Mouse (Mus musculus) layer of hippocampus, adult 9-11 months (tissue): ENCODE measurements around the gene Cldn19.
A peak's percentile ranks its signal among the peaks of the same experiment; 100 is the strongest.
"Not testable (repeated sequence)": the region's sequence is repeated elsewhere in the genome, so short reads cannot be mapped to it uniquely, and the experiment has no call there.

Experiments used
- DNase-seq: peaks from one replicate; pipeline ENCODE4 v3.0.0; 2022

Gene Cldn19

DNA sequence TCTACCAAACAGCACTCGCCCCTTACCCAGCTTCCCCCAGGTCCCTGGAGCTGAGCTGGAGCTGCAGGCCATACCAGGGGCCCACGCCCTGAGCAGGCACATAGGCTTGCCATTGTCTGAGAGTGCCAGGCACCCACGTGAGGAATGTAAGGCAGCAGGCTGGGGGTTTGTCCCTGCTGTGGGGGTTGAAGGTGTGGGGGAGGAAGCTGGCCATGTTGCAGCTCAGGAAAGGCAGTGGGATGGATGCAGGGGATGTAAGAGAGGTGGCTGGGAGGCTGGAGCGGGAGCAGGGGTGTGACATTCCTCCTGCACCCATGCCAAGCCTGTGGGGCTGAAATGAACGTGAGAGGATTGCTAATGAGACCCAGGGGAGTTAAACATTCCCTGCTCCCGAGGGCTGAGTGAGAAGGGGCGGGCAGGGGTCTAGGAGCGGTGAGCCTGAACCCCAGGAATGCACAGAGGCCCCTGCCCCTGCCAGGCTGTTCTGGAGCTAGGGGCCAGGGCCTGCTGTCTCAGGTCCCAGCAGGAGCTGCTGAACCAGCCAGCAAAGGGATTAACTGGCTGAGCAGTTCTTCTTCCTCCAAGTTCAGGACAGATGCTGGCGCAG, 1.1 kb upstream of the Cldn19 start:
- DNase-seq = no peak

- DNase-seq = no peak
Measured at GRCm38 (mm10) chr4:119257083-119257482, 1.9 kb downstream of the Cldn19 start.

- DNase-seq = no peak
Measured at GRCm38 (mm10) chr4:119259344-119260254, 4.4 kb downstream of the Cldn19 start.

- DNase-seq = no peak
Measured at GRCm38 (mm10) chr4:119261087-119261713, 6.0 kb downstream of the Cldn19 start.

GRCm38 (mm10) chr4:119262483-119262882, 7.3 kb downstream of the Cldn19 start:
- no peak for DNase-seq

- DNase-seq = no peak
Measured at GRCm38 (mm10) chr4:119263459-119263858, 8.2 kb downstream of the Cldn19 start.

DNA sequence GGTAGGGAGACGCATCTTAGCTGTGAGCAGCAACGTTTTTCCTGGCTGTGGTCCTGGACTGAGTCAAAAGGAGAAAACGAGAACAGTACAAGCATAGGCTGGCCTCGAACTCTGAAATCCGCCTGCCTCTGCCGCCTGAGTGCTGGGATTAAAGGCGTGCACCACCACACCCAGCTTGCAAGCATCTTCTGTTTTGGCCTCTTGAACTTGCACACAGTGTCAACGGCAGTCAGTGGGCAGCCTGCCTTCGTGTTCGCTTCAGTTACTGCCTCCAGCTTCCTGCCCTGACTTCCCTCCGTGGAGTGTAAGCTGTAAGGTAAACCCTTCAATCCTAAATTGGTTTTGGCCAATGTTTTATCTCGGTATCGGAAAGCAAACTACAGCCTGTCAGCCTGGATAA, 11.4 kb downstream of the Cldn19 start:
- no peak for DNase-seq

GRCm38 (mm10) chr4:119274627-119275026, 19.4 kb downstream of the Cldn19 start:
- no peak for DNase-seq

GRCm38 (mm10) chr4:119275226-119275625, 20.0 kb downstream of the Cldn19 start:
- no peak for DNase-seq

DNA sequence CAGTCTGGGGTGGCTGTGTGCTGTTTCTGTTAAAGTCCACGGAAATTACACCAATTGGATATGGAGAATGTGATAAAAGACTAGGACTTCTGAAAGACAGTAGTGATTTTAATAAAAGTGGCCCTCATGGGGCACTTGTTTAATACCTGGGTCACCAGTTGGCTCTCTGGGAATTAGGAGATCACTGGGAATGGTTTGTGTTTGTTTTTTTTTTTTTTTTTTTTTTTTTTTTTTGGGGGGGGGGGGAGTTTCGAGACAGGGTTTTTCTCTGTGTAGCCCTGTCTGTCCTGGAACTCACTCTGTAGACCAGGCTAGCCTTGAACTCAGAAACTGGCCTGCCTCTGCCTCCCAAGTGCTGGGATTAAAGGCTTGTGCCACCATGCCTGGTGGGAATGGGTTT, 20.5 kb downstream of the Cldn19 start:
- DNase-seq = no peak

- not testable (repeated sequence) for DNase-seq
Measured at GRCm38 (mm10) chr4:119278784-119279183, 23.6 kb downstream of the Cldn19 start.

- DNase-seq = no peak
Measured at GRCm38 (mm10) chr4:119284861-119285260, 29.6 kb downstream of the Cldn19 start.

DNA sequence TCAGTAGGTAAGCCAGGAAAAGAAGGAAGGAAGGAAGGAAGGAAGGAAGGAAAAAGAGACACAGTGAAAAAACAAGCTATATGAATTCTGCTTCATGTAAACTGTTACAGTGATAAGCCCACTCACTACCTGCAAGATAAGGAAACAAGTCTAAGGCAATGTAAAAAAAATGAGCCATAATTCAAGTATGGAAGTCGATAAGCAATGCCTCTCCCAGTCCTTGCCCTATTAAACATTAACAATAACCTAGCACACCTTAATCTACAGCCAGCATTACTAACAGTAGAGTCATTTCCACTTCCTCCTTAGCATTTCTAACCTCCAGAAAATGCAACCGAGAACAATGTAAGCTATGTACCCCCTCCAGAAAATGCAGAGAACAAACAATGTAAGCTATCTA, 30.1 kb downstream of the Cldn19 start:
- no peak for DNase-seq

DNA sequence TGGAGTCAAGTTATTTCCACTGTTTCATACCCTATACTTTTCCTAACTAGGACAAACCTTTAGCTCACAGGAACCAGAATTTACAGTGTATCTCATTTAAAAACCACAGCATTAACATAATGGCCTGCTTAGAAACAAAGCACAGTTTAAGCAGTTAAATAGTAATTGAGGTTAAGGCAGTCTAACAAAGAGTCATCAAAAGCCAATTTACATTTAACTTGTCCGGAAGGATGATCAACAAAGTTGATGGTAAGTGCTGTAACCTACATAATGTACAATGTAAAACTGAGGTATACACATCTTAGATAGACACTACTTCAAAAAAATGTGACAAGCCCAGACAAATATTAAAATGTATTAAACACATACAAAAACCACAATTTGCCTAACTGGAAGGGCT, 36.7 kb downstream of the Cldn19 start:
- no peak for DNase-seq

- DNase-seq = peak; percentile 61
Measured at GRCm38 (mm10) chr4:119292771-119293573, 37.8 kb downstream of the Cldn19 start.

DNA sequence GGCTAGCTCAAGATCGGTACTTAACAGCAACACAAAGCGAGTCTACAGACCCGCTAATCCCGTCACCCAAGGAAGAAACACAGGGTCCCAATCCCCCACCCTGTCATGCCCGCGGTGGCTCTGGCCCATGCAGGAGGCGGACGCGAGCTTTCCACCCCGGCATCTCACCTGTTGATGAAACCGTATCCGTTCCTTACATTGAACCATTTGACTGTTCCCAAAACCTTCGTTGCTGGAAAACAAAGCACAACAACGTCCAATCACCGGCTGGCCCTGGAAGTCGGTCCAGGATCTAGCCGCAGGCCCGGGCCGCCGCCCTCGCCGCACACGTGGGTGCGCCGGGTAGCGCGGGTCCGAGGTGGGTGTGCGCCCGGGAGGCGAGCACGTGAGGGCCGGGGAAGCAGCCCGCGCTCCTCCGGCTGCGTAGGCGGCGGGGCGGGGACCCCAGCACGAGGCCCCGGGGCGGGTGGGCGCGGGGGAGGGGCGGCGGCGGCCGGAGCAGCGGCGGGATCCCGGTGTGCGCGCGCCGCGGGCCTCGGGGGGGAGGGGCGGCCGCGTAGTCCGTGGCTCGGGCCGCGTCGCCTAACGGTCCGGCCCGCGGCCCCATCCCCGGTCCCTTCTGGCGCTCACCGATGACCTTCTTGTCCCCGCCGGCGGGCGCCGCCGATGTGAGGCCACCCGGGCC, 38.5 kb downstream of the Cldn19 start:
- no peak for DNase-seq

DNA sequence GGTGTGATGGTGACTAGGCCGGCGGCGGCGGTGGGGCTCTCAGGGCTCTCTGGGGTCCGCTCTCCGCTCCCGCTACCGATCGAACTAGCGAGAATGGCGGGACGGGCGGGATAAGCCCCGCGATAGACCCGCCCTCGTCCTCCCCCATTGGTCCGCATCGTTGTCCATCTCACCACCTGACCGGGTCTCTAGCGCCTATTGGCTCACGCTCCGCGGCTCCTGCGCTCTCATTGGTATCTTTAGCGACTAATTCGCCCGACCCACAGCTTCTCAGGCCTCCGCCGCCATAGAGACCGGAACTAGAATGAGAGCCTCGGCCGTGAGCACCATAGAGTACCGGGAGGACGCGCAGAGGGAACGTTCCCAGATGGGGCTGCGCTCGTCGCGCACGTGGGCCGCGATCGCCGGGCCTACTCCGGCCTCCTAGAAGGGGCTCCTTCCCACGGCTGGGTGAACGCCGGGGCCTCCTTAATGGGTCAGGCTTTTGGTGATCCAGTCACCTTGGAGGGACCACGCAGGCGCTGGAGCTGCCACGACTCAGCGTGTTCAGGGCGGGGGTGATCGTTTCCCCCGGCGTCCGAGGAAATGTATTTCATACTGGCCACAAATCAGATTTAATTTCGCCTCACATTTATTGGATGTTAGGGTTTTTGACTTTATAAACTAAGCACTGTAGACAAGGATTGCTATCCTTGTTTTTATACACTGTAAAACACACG, 39.4 kb downstream of the Cldn19 start, which contains the start of gene Ybx1:
Ybx1 (minus strand) TSS at position 190 of the 719 bp plus-strand sequence.
- DNase-seq = peak; percentile 99

GRCm38 (mm10) chr4:119295134-119295453, 39.9 kb downstream of the Cldn19 start:
- no peak for DNase-seq

- no peak for DNase-seq
Measured at GRCm38 (mm10) chr4:119297361-119297760, 42.1 kb downstream of the Cldn19 start.

GRCm38 (mm10) chr4:119300761-119301160, 45.5 kb downstream of the Cldn19 start:
- DNase-seq = no peak

DNA sequence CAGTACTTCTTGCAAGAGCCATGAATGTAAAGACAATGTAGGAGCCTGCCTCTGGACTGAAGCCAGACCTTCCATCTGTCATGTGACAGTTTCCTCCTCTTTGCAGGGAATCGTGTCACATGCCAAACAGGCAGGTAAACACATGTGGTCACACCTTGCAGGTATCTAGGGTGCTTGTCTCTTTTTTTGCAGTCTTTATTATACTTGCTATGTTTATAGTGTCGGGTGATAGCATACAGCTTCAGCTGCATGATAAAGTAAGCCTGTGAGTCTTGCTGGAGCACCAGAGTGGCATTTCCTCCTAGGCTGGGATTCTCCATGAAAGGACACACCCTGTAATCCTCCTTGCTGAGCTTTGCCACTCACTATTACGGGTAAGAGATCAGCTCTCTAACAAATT, 46.6 kb downstream of the Cldn19 start:
- no peak for DNase-seq

DNA sequence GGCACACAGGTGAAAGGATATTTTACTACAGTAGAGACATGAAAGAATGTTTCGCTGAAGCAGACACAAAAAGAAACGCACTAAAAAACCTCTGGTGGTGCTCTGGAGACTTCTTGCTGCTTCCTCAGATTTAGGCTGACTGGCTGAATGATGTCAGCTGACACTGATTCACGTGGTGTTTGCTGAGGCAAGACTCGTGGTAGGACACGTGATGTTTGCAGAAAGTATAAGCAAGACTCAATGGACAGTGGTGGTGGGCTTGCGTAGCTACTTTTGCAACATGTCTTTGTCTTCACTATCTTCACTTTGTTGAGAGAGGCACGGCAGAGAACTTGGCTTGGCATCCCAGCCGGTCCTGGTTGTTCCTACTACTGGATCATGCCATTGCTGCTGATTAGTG, 48.1 kb downstream of the Cldn19 start:
- no peak for DNase-seq
